Mouse (Mus musculus) bone marrow macrophage, adult 2 months (primary cell): ENCODE results near the gene Cox19.

ENCODE experiments used
- CTCF ChIP-seq: IDR thresholded peaks from 2 replicates; pipeline ENCODE4 v1.5.1; 2012; ENCODE audit warnings: low read depth, mild to moderate bottlenecking, low read length, moderate library complexity
- POLR2A ChIP-seq: IDR thresholded peaks from 2 replicates; pipeline ENCODE4 v1.6.1; 2012; ENCODE audit warnings: mild to moderate bottlenecking, low read depth, low read length, borderline replicate concordance

GRCm38 (mm10) chr5:139347225-139347624 lies 4.0 kb downstream of the Cox19 start:
- no peak for TF ChIP-seq CTCF
- TF ChIP-seq POLR2A: no peak
